Mouse (Mus musculus): ENCODE measurements around the gene Lrrc4.

DNA sequence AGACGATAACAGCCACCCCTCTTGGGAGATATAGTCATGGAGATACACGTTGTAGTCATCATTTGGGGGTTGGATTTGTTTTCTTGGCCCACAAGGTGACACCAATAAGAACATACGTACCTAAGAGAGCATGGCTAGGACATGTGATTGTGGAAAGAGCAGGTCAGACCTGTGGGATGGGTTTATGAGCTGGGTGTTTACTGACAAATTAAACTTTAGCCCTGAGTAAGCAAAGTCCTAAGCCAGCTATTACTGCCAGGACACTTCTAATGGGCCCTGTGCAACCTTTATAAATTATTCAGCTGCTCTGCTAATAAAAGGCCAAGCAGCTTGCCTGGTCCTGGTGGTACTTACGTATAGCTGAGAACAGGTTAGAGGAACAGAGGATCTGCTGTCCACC is 73.3 kb downstream of the Lrrc4 start:
- TF ChIP-seq CTCF (IDR thresholded peaks at IDR 0.05; ENCODE audit: extremely low read depth, insufficient read depth, insufficient read length, insufficient replicate concordance) (no peak), POLR2A (IDR thresholded peaks at IDR 0.05; ENCODE audit: low read depth, low read length) (no peak)
